Mouse (Mus musculus) v-Abl transformed pro-B cells (cell line): Measurements from ENCODE around the gene Gadl1.

ENCODE experiments used
- in situ Hi-C, 2 experiments: fragments of 400-800 bp; cut with MboI; formaldehyde crosslinking; loops; one replicate each; pipeline ENCODE4 v1.15.1; 2025; ENCODE audit not compliant: unreplicated experiment in 2 of 2

Gene Gadl1

GRCm38 (mm10) chr9:116017091-116017490 lies 107.8 kb downstream of the Gadl1 start:
- in situ Hi-C loops, result no loop called here

- in situ Hi-C loops, result no loop called here
Measured at GRCm38 (mm10) chr9:116018586-116018985, 109.3 kb downstream of the Gadl1 start.

GRCm38 (mm10) chr9:116025371-116025770 lies 116.1 kb downstream of the Gadl1 start:
- in situ Hi-C loops, result loop anchor here in 1 of 2 experiments (25.0 kb wide), 1 partner anchor 863 kb away; no protein-coding TSS in a partner anchor

- in situ Hi-C loops, result loop anchor here in 1 of 2 experiments (25.0 kb wide), 1 partner anchor 867 kb away; no protein-coding TSS in a partner anchor
Measured at GRCm38 (mm10) chr9:116029076-116029475, 119.8 kb downstream of the Gadl1 start.

- in situ Hi-C loops, result loop anchor here in 1 of 2 experiments (25.0 kb wide), 1 partner anchor 870 kb away; no protein-coding TSS in a partner anchor
Measured at GRCm38 (mm10) chr9:116032711-116033110, 123.5 kb downstream of the Gadl1 start.

- in situ Hi-C loops, result loop anchor here (5.0 to 25.0 kb wide), 2 partner anchors 876 kb away; no protein-coding TSS in a partner anchor
Measured at GRCm38 (mm10) chr9:116038275-116038674, 129.0 kb downstream of the Gadl1 start.

GRCm38 (mm10) chr9:116039981-116040380 lies 130.7 kb downstream of the Gadl1 start:
- in situ Hi-C loops, result loop anchor here (5.0 to 25.0 kb wide), 3 partner anchors 878 to 1085 kb away; no protein-coding TSS in a partner anchor

GRCm38 (mm10) chr9:116040852-116041251 lies 131.6 kb downstream of the Gadl1 start:
- in situ Hi-C loops, result loop anchor here (10.0 to 25.0 kb wide), 2 partner anchors 879 to 1086 kb away; no protein-coding TSS in a partner anchor

- in situ Hi-C loops, result loop anchor here (10.0 to 25.0 kb wide), 2 partner anchors 879 to 1087 kb away; no protein-coding TSS in a partner anchor
Measured at GRCm38 (mm10) chr9:116041369-116041768, 132.1 kb downstream of the Gadl1 start.

- in situ Hi-C loops, result loop anchor here (10.0 to 25.0 kb wide), 2 partner anchors 879 to 1087 kb away; no protein-coding TSS in a partner anchor
Measured at GRCm38 (mm10) chr9:116041787-116042186, 132.5 kb downstream of the Gadl1 start.

- in situ Hi-C loops, result loop anchor here (10.0 to 25.0 kb wide), 9 partner anchors 455 to 1987 kb away; partner anchors contain the start of genes Azi2 (in 2 of the 2), Cmtm7 (in 1 of the 2) and Stt3b (in 1 of the 2)
Measured at GRCm38 (mm10) chr9:116049985-116050384, 140.7 kb downstream of the Gadl1 start.

GRCm38 (mm10) chr9:116053976-116054375 lies 144.7 kb downstream of the Gadl1 start:
- in situ Hi-C loops, result loop anchor here (10.0 to 25.0 kb wide), 7 partner anchors 451 to 1983 kb away; partner anchors contain the start of genes Azi2 (in 2 of the 2), Cmtm7 (in 1 of the 2) and Stt3b (in 1 of the 2)

- in situ Hi-C loops, result loop anchor here (10.0 to 25.0 kb wide), 7 partner anchors 446 to 1979 kb away; partner anchors contain the start of genes Azi2 (in 2 of the 2), Cmtm7 (in 1 of the 2) and Stt3b (in 1 of the 2)
Measured at GRCm38 (mm10) chr9:116058475-116058874, 149.2 kb downstream of the Gadl1 start.

- in situ Hi-C loops, result loop anchor here (10.0 to 25.0 kb wide), 7 partner anchors 446 to 1978 kb away; partner anchors contain the start of genes Azi2 (in 2 of the 2), Cmtm7 (in 1 of the 2) and Stt3b (in 1 of the 2)
Measured at GRCm38 (mm10) chr9:116059156-116059555, 149.9 kb downstream of the Gadl1 start.

GRCm38 (mm10) chr9:116060691-116061090 lies 151.4 kb downstream of the Gadl1 start:
- in situ Hi-C loops, result loop anchor here (5.0 to 25.0 kb wide), 8 partner anchors 37 to 1977 kb away; partner anchors contain the start of genes Azi2 (in 2 of the 2) and Cmtm7 (in 1 of the 2)

- in situ Hi-C loops, result loop anchor here (5.0 to 25.0 kb wide), 8 partner anchors 33 to 1973 kb away; partner anchors contain the start of genes Azi2 (in 2 of the 2) and Cmtm7 (in 1 of the 2)
Measured at GRCm38 (mm10) chr9:116064774-116065173, 155.5 kb downstream of the Gadl1 start.

GRCm38 (mm10) chr9:116071561-116071960 lies 162.3 kb downstream of the Gadl1 start:
- in situ Hi-C loops, result loop anchor here (25.0 kb wide), 4 partner anchors 441 to 1966 kb away; partner anchors contain the start of genes Azi2 (in 2 of the 2) and Cmtm7 (in 1 of the 2)

GRCm38 (mm10) chr9:116076163-116076562 lies 166.9 kb downstream of the Gadl1 start:
- in situ Hi-C loops, result no loop called here

- in situ Hi-C loops, result no loop called here
Measured at GRCm38 (mm10) chr9:116076946-116077345, 167.7 kb downstream of the Gadl1 start.

GRCm38 (mm10) chr9:116077419-116077818 lies 168.2 kb downstream of the Gadl1 start:
- in situ Hi-C loops, result no loop called here

- in situ Hi-C loops, result loop anchor here in 1 of 2 experiments (5.0 kb wide), 2 partner anchors 56 to 256 kb away; no protein-coding TSS in a partner anchor
Measured at GRCm38 (mm10) chr9:116081781-116082180, 172.5 kb downstream of the Gadl1 start.
